Mouse (Mus musculus) lung, postnatal 0 days (tissue): Measurements from ENCODE around the gene Mon2. TPM values are rescaled to one million over a fixed set of nuclear protein-coding genes. Genes with fewer than 3 reads are reported as not detected.
"Not testable (repeated sequence)": the region's sequence is repeated elsewhere in the genome, so short reads cannot be mapped to it uniquely, and the experiment has no call there.

Experiments used
- ATAC-seq: fragments of 200-750 bp; cut with Nextera tagmentation; 2 replicates; pipeline ENCODE4 v1.8.0; 2017; ENCODE audit warnings: moderate library complexity
- DNase-seq: peaks from one replicate; pipeline ENCODE4 v3.0.0-alpha.2; 2016; ENCODE audit warnings: low spot score
- H3K27ac ChIP-seq: fragments of 300-500 bp; sonication (generic); 2 replicates; pipeline ENCODE4 v1.5.1; 2014; ENCODE audit warnings: antibody characterized with exemption, mild to moderate bottlenecking, low read length, mixed read lengths
- H3K27me3 ChIP-seq: fragments of 300-500 bp; sonication (generic); replicated peaks from 2 replicates; pipeline ENCODE4 v1.6.1; 2014; ENCODE audit warnings: low read length, mixed read lengths; ENCODE audit not compliant: insufficient read depth
- H3K36me3 ChIP-seq: fragments of 300-500 bp; sonication (generic); 2 replicates; pipeline ENCODE4 v1.6.1; 2014; ENCODE audit warnings: low read length, mixed read lengths; ENCODE audit not compliant: insufficient read depth
- H3K4me1 ChIP-seq: fragments of 300-500 bp; sonication (generic); 2 replicates; pipeline ENCODE4 v1.6.1; 2014; ENCODE audit warnings: antibody characterized with exemption, low read depth, low read length, mixed read lengths; ENCODE audit not compliant: insufficient read depth
- H3K4me2 ChIP-seq: fragments of 300-500 bp; sonication (generic); replicated peaks from 2 replicates; pipeline ENCODE4 v1.6.1; 2014; ENCODE audit warnings: low read depth, mild to moderate bottlenecking, low read length, moderate library complexity, mixed read lengths
- H3K4me3 ChIP-seq: fragments of 300-500 bp; sonication (generic); 2 replicates; pipeline ENCODE4 v1.5.1; 2014; ENCODE audit warnings: low read depth, low read length
- H3K9ac ChIP-seq: fragments of 300-500 bp; sonication (generic); replicated peaks from 2 replicates; pipeline ENCODE4 v1.6.1; 2014; ENCODE audit warnings: low read depth, mild to moderate bottlenecking
- H3K9me3 ChIP-seq: fragments of 300-500 bp; sonication (generic); 2 replicates; pipeline ENCODE4 v1.6.1; 2016; ENCODE audit warnings: low read length, mixed read lengths
- CTCF ChIP-seq: IDR thresholded peaks from 2 replicates; pipeline ENCODE4 v1.5.1; 2016; ENCODE audit warnings: antibody characterized with exemption, mild to moderate bottlenecking
- EP300 ChIP-seq: IDR thresholded peaks from 2 replicates; pipeline ENCODE4 v1.6.1; 2016; ENCODE audit warnings: antibody characterized with exemption, mild to moderate bottlenecking, control low read depth
- WGBS: fragments of 180-500 bp; shearing (Covaris S2); extraction: QIAGEN DNeasy Blood & Tissue Kit; methylation state at CpG from one replicate; pipeline ENCODE4 v1.1.7; 2014; 5-methylcytosine and 5-hydroxymethylcytosine counted together
- polyA plus RNA-seq: library from polyadenylated mRNA; unstranded; fragments of >200 nt; fragmentation: Nextera tagmentation; extraction: Ambion mirVana; gene quantifications from 2 replicates; pipeline ENCODE4 v1.2.1, GENCODE M21; 2015

Mon2 gene
- polyA plus RNA-seq, 1 experiment from 2014 or later = 26.4 TPM

DNA sequence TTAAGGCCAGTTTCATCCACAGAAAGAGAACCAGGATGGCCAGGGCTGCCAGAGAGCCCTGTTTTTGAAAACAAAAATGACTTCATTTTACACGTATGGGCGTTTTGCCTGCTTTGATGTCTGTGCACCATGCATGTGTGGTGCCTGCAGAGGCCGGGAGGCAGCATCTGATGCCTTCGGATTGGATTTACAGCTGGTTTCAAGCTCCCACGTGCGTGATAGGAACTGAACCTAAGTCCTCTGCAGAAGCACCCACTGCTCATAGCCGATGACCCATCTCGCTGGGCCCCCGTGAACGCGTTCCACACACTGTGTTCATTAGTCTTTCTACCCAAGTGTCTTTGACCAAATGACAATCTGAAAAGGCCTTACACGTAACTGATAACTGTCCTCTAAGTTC lies 96.2 kb downstream of the Mon2 start:
- TF ChIP-seq EP300 (no peak), CTCF (no peak)

DNA sequence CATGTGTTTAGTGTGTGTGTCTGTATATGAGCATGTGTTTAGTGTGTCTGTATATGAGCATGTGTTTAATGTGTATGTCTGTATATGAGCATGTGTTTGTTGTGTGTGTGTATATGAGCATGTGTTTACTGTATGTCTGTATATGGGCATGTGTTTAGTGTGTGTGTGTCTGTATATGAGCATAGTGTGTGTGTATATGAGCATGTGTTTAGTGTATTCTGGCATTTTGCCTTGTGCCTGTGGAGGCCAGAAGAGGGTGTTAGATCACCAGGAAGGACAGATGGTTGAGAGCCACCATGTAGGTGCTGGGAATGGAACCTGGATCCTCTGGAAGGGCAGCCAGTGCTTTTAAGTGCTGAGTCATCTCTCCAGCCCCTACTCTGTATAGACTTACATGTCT lies 96.9 kb downstream of the Mon2 start:
- H3K4me1 ChIP-seq = peaks cover 7% of the 10 kb centered on the region; the same call in 1 of the 2 replicates
- no peak overlapping the region for H3K9ac ChIP-seq
- H3K9me3 ChIP-seq = no peaks in the 10 kb centered on the region
- no peaks in the 10 kb centered on the region for H3K27me3 ChIP-seq
- DNase-seq = no peak
- H3K27ac ChIP-seq = no peak overlapping the region
- H3K4me3 ChIP-seq = no peak overlapping the region
- TF ChIP-seq EP300 = no peak
- TF ChIP-seq CTCF = no peak
- H3K4me2 ChIP-seq = no peak overlapping the region
- H3K36me3 ChIP-seq = no peaks in the 10 kb centered on the region
- 0 out of 2 replicates have a peak, but pooled peaks have one; percentile 5 for ATAC-seq

More for the DNA sequence above, 96.2 kb downstream of the Mon2 start:
- H3K36me3 ChIP-seq = no peaks in the 10 kb centered on the region
- peaks cover 7% of the 10 kb centered on the region; the same call in 1 of the 2 replicates for H3K4me1 ChIP-seq
- no peak overlapping the region for H3K4me3 ChIP-seq
- H3K9ac ChIP-seq = no peak overlapping the region
- no peaks in the 10 kb centered on the region for H3K27me3 ChIP-seq
- no peak for ATAC-seq
- H3K27ac ChIP-seq = no peak overlapping the region
- WGBS = 96% methylated on average over 12 of the region's 12 CpGs
- no peaks in the 10 kb centered on the region for H3K9me3 ChIP-seq
- DNase-seq = no peak
- H3K4me2 ChIP-seq = no peak overlapping the region

DNA sequence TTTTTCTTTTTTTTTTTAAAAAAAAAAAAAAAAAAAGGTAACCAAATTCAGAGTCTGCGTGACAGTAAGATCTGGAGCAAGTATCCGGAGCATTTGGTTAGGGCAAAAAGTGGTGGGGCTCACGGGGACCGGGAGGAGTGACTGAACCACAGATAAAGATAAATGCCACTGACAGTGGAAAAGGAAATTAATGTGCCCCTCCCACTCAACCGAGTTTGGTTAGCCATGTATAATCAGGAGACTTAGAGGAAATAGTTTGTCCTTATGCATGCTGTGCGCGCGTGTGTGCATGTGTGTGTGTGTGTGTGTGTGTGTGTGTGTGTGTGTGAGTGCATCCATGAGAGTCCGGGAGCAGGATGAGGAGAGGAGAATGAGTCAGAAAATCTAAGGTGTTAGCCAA lies 100.3 kb downstream of the Mon2 start:
- Histone ChIP-seq H3K9me3 (no peaks in the 10 kb centered on the region), H3K4me3 (no peak overlapping the region), H3K4me1 (no peaks in the 10 kb centered on the region), H3K36me3 (no peaks in the 10 kb centered on the region), H3K27me3 (no peaks in the 10 kb centered on the region), H3K9ac (no peak overlapping the region), H3K4me2 (no peak overlapping the region), H3K27ac (no peak overlapping the region)
- WGBS = 65% methylated on average over 9 of the region's 9 CpGs
- no peak for DNase-seq
- ATAC-seq = no peak
- TF ChIP-seq CTCF (no peak), EP300 (no peak)

DNA sequence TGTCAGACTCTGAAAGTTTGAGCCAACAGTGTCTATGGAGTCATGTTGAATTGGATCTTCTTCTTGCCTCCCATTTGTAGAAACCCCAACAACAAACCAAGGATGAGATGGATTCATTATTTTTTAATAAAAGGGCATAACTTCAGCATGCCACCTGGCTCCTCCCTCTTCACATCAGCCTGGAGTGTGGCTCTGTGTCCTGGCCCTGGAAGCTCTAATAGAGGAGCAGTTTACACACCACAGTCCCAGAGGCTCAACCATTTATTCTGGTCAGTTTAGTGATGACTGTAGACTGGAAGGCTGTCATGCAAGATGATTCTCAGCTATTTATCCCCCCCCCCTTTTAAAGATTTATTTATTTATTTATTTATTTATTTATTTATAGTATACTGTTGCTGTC lies 103.1 kb downstream of the Mon2 start:
- Histone ChIP-seq H3K4me3 (no peak overlapping the region), H3K9ac (no peak overlapping the region), H3K27ac (no peak overlapping the region), H3K27me3 (no peaks in the 10 kb centered on the region), H3K9me3 (no peaks in the 10 kb centered on the region), H3K36me3 (no peaks in the 10 kb centered on the region), H3K4me2 (no peak overlapping the region), H3K4me1 (no peaks in the 10 kb centered on the region)
- TF ChIP-seq CTCF (no peak), EP300 (no peak)
- ATAC-seq (no peak), DNase-seq (no peak)

DNA sequence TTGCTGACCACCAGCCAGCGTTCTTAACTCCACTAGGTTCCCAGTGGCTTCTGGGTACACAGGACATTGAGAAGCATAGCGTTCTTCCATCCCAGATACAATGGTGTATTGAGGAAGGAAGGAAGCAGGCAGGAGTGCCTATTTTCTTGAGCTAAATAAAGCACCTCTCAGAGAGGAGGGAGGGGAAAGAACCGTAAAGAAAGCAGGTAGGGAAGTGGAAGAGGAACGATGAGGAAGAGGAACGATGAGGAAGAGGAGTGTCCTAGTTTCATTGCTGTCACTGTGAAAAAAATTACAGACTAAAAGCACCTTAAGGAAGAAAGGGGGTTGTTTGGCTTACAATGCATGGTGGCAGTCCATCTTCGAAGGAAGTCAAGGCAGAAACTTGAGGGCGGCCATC lies 106.1 kb downstream of the Mon2 start:
- TF ChIP-seq EP300 (no peak), CTCF (no peak)
- DNase-seq (no peak), ATAC-seq (no peak)
- Histone ChIP-seq H3K4me2 (no peak overlapping the region), H3K9ac (no peak overlapping the region), H3K27ac (no peak overlapping the region), H3K27me3 (no peaks in the 10 kb centered on the region), H3K4me3 (no peak overlapping the region), H3K9me3 (no peaks in the 10 kb centered on the region), H3K4me1 (0 out of 2 replicates have a peak, but pooled peaks cover 4% of the 10 kb centered on the region), H3K36me3 (no peaks in the 10 kb centered on the region)
- WGBS = 64% methylated on average over 7 of the region's 7 CpGs

DNA sequence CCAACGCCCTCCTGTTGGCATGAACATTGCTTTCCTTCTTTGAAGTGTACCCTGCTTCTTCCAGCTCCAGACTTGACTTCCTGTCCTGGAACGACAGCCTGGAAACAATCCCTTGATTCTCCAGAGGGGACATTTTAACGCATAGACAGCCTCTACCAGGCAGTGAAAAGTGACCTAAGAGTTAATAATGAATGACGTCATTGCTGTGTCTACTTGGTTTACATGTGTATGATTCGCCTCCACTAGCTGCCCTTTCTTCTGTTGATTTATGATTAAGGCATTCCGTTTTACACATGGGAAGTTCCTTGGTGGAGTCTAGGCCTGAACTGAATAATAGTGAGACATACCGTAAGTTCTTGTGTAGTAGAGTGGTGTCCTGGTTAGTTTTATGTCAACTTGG lies 109.9 kb downstream of the Mon2 start:
- H3K4me1 ChIP-seq = peaks cover 7% of the 10 kb centered on the region; the same call in 1 of the 2 replicates
- ATAC-seq (peak; percentile 77), DNase-seq (peak; percentile 70)
- H3K4me2 ChIP-seq = no peak overlapping the region
- no peaks in the 10 kb centered on the region for H3K27me3 ChIP-seq
- H3K4me3 ChIP-seq = no peak overlapping the region
- 30% methylated on average over 7 of the region's 7 CpGs for WGBS
- H3K36me3 ChIP-seq = no peaks in the 10 kb centered on the region
- no peak overlapping the region for H3K27ac ChIP-seq
- TF ChIP-seq CTCF (no peak), EP300 (peak; percentile 66)
- H3K9ac ChIP-seq = no peak overlapping the region
- no peaks in the 10 kb centered on the region for H3K9me3 ChIP-seq

DNA sequence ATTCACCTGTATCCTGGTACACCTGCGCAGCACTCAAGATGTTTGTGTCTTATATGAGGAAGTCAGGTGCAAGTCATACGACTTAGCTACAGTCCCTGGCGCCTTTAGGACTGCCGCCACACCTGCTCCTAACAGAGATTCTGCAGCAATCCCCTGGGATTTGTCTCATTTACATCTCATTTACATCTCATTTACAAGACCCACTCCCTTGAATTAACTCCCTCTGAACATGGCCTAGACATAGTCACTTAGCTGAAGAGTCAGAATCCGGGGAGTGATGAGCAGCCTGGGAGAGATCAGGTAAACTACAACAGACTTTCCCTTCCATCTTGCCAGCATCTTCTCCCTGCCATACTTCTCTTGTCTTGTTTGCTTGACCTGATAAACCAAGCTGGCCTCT lies 110.7 kb downstream of the Mon2 start:
- not testable (repeated sequence) for H3K27ac ChIP-seq, H3K36me3 ChIP-seq, H3K27me3 ChIP-seq, H3K9me3 ChIP-seq, ATAC-seq, H3K4me3 ChIP-seq, DNase-seq, H3K4me2 ChIP-seq, H3K4me1 ChIP-seq, H3K9ac ChIP-seq
- 99% methylated on average over 4 of the region's 5 CpGs for WGBS
